Mouse (Mus musculus) erythroblast, embryonic 14.5 days (primary cell): ENCODE data around the gene Fgfr2. TPM values are rescaled to one million over a fixed set of nuclear protein-coding genes. Genes with fewer than 3 reads are reported as not detected.

Experiments used
- H3K27me3 ChIP-seq: 2 replicates; pipeline ENCODE4 v1.6.1; 2012; ENCODE audit warnings: inconsistent platforms; ENCODE audit not compliant: control insufficient read depth
- H3K36me3 ChIP-seq: 2 replicates; pipeline ENCODE4 v1.6.1; 2012; ENCODE audit warnings: mild to moderate bottlenecking, inconsistent platforms; ENCODE audit not compliant: control insufficient read depth
- H3K4me1 ChIP-seq: 2 replicates; pipeline ENCODE4 v1.6.1; 2012; ENCODE audit warnings: inconsistent platforms; ENCODE audit not compliant: control insufficient read depth
- H3K4me3 ChIP-seq: replicated peaks from 2 replicates; pipeline ENCODE3; 2012; ENCODE audit warnings: moderate library complexity, mild to moderate bottlenecking, inconsistent platforms
- H3K9me3 ChIP-seq: 2 replicates; pipeline ENCODE4 v1.6.1; 2012; ENCODE audit warnings: low read length, inconsistent platforms, mixed read lengths; ENCODE audit not compliant: control insufficient read depth
- GATA1 ChIP-seq: IDR thresholded peaks from 2 replicates; pipeline ENCODE4 v1.6.1; 2012; ENCODE audit warnings: low read length, inconsistent platforms, mixed read lengths
- TAL1 ChIP-seq: IDR thresholded peaks from 3 replicates; pipeline ENCODE4 v1.6.1; 2012; ENCODE audit warnings: low read length, inconsistent platforms, mixed read lengths
- polyA plus RNA-seq: library from polyadenylated mRNA; stranded (reverse); fragments of >175 nt; gene quantifications from 2 replicates; pipeline ENCODE4 v1.2.3, GENCODE M21; 2012

Gene Fgfr2
- polyA plus RNA-seq, 1 experiment, result not detected

- Histone ChIP-seq H3K9me3 (no peaks in the 10 kb centered on the region), H3K36me3 (peaks cover 12% of the 10 kb centered on the region), H3K4me3 (no peak overlapping the region), H3K27me3 (no peaks in the 10 kb centered on the region), H3K4me1 (no peaks in the 10 kb centered on the region)
- TF ChIP-seq TAL1 (no peak), GATA1 (no peak)
Observed at GRCm38 (mm10) chr7:132998639-132999038, 124.5 kb downstream of the Fgfr2 start.

- no peaks in the 10 kb centered on the region for H3K27me3 ChIP-seq
- peaks cover 12% of the 10 kb centered on the region for H3K36me3 ChIP-seq
- TF ChIP-seq TAL1 (no peak), GATA1 (no peak)
- no peak overlapping the region for H3K4me3 ChIP-seq
- H3K9me3 ChIP-seq, result no peaks in the 10 kb centered on the region
- no peaks in the 10 kb centered on the region for H3K4me1 ChIP-seq
Observed at GRCm38 (mm10) chr7:132996391-132996790, 126.8 kb downstream of the Fgfr2 start.

- Histone ChIP-seq H3K4me1 (no peaks in the 10 kb centered on the region), H3K36me3 (peaks cover 12% of the 10 kb centered on the region), H3K27me3 (no peaks in the 10 kb centered on the region), H3K9me3 (no peaks in the 10 kb centered on the region), H3K4me3 (no peak overlapping the region)
- TF ChIP-seq TAL1 (no peak), GATA1 (no peak)
Observed at GRCm38 (mm10) chr7:132994628-132995191, 128.4 kb downstream of the Fgfr2 start.

GRCm38 (mm10) chr7:132994120-132994519, 129.0 kb downstream of the Fgfr2 start:
- no peaks in the 10 kb centered on the region for H3K4me1 ChIP-seq
- no peaks in the 10 kb centered on the region for H3K9me3 ChIP-seq
- H3K4me3 ChIP-seq, result no peak overlapping the region
- H3K36me3 ChIP-seq, result peaks cover 14% of the 10 kb centered on the region
- no peak for TF ChIP-seq GATA1
- no peak for TF ChIP-seq TAL1
- H3K27me3 ChIP-seq, result no peaks in the 10 kb centered on the region

- H3K4me3 ChIP-seq, result no peak overlapping the region
- peaks cover 10% of the 10 kb centered on the region for H3K36me3 ChIP-seq
- H3K9me3 ChIP-seq, result no peaks in the 10 kb centered on the region
- TF ChIP-seq GATA1 (no peak), TAL1 (no peak)
- no peaks in the 10 kb centered on the region; the same call in 1 of the 2 replicates for H3K4me1 ChIP-seq
- no peaks in the 10 kb centered on the region for H3K27me3 ChIP-seq
Observed at GRCm38 (mm10) chr7:132992967-132993615, 130.1 kb downstream of the Fgfr2 start.

- TF ChIP-seq TAL1 (no peak), GATA1 (no peak)
- Histone ChIP-seq H3K4me3 (no peak overlapping the region), H3K36me3 (peaks cover 16% of the 10 kb centered on the region), H3K4me1 (no peaks in the 10 kb centered on the region; the same call in 1 of the 2 replicates), H3K9me3 (no peaks in the 10 kb centered on the region), H3K27me3 (no peaks in the 10 kb centered on the region)
Observed at GRCm38 (mm10) chr7:132991240-132991900, 131.8 kb downstream of the Fgfr2 start.

- Histone ChIP-seq H3K9me3 (no peaks in the 10 kb centered on the region), H3K27me3 (no peaks in the 10 kb centered on the region), H3K36me3 (peaks cover 31% of the 10 kb centered on the region), H3K4me3 (no peak overlapping the region), H3K4me1 (no peaks in the 10 kb centered on the region; the same call in 1 of the 2 replicates)
- no peak for TF ChIP-seq TAL1
- TF ChIP-seq GATA1, result no peak
Observed at GRCm38 (mm10) chr7:132989839-132990238, 133.3 kb downstream of the Fgfr2 start.

GRCm38 (mm10) chr7:132982639-132983038, 140.5 kb downstream of the Fgfr2 start:
- Histone ChIP-seq H3K9me3 (no peaks in the 10 kb centered on the region), H3K4me3 (no peak overlapping the region), H3K27me3 (no peaks in the 10 kb centered on the region), H3K4me1 (peaks cover 6% of the 10 kb centered on the region), H3K36me3 (peaks cover 77% of the 10 kb centered on the region)
- no peak for TF ChIP-seq TAL1
- TF ChIP-seq GATA1, result no peak

- peaks cover 6% of the 10 kb centered on the region for H3K4me1 ChIP-seq
- no peaks in the 10 kb centered on the region for H3K27me3 ChIP-seq
- no peak for TF ChIP-seq TAL1
- no peak for TF ChIP-seq GATA1
- no peak overlapping the region for H3K4me3 ChIP-seq
- H3K36me3 ChIP-seq, result peaks cover 78% of the 10 kb centered on the region
- H3K9me3 ChIP-seq, result no peaks in the 10 kb centered on the region
Observed at GRCm38 (mm10) chr7:132977981-132978380, 145.2 kb downstream of the Fgfr2 start.
